Mouse (Mus musculus): ENCODE measurements at regions not wholly inside any gene's neighbourhood (a gene's known extent, or its start where the extent isn't known, plus 50 kb on each side); places are given as distances from the start of the nearest gene placed in this dataset.
"Not testable (repeated sequence)": the region's sequence is repeated elsewhere in the genome, so short reads cannot be mapped to it uniquely, and the experiment has no call there.

DNA sequence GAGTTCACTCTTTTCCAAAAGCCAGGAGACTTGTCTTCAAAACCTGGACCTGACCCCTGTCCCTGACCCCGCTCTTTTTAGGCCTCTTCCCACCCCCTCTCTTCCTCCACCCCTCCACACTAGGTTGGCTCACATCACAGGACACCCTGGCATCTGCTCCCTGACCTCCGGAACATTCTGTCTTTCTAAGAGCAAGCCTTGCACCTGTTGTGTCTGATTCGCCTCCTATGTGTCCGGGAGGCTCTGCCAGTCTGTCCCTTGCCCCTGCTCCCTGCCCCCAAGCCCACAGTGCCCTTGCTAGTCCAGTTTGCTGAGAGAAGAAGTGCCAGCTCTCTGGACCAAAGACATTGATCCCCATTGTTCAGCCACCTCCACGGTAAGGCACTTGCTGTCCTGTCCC lies 138.3 kb upstream of the Ajap1 start:
- DNase-seq, result no peak

DNA sequence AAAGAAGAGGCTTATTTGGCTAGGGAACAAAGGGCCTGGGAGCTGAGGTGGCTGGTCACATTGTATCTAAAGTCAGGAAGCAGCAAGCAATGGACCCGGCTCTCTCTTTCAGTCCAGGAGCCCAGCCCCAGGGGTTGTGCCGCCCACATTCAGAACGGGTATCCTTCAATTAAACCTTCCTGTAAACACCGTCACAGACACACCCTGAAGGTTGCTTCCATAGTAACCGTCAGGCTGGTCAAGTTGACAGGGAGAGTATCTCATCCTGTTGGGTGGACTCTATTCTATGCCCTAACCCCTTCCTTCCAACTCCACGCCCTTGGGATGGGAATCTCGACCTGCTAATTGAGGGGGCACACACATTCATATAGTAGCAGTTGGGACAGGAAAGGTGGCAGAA lies 148.6 kb upstream of the Ajap1 start:
- DNase-seq, result no peak

DNA sequence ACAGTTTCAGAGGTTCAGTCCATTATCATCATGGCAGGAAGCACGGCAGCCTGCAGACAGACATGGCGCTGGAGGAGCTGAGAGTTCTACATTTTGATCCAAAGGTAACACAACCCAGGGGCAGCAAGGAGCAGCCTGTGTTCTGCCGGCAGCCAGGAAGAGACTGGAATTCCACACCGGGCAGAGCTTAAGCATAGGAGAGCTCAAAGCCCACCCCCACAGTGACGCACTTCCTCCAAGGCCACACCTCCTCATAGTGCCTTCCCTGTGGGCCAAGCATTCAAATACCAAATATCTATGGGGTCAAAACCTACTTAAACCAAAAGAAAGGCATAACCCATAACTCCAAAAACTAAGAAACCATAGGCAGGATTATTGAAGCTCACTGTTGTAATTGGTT lies 149.4 kb upstream of the Ajap1 start:
- no peak for DNase-seq

DNA sequence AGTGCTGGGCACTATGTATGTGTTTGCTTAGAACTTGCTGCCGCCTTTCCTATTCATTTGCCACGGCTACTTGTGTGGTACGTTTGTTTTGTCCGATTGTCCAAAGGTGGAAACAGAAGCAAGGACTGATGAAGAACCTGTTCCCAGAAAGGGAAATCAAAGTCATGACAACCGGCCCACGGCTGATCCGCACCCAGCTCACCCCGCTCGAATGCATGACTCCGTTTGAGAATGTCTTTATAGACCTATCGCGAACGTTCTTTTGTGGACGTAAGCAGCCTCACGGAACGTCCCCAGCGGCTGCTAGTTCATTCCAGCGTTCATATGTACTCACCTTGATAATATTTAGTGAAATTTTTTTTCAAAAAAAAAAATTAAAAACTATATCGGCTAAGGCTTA lies 149.9 kb upstream of the Ajap1 start:
- no peak for DNase-seq

DNA sequence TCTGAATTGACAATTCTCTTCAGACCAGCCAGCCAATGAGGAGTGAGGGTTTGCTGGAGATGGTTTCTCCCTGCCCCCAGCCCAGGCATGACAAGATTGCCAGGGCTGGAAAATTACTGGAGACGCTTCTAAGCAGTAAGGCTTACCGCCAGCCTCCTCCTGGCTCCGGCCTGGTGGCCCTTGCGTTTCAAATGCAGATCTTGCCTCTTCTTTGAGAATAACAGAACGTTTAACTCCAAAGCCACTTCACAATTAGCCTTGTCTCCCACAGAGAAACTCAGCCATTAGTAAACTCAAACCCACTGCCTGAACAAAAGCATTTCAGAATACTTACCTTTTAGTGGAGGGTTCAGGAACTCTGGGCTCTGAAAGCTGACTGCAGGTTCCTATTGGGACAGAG lies 150.6 kb upstream of the Ajap1 start:
- no peak for DNase-seq

DNA sequence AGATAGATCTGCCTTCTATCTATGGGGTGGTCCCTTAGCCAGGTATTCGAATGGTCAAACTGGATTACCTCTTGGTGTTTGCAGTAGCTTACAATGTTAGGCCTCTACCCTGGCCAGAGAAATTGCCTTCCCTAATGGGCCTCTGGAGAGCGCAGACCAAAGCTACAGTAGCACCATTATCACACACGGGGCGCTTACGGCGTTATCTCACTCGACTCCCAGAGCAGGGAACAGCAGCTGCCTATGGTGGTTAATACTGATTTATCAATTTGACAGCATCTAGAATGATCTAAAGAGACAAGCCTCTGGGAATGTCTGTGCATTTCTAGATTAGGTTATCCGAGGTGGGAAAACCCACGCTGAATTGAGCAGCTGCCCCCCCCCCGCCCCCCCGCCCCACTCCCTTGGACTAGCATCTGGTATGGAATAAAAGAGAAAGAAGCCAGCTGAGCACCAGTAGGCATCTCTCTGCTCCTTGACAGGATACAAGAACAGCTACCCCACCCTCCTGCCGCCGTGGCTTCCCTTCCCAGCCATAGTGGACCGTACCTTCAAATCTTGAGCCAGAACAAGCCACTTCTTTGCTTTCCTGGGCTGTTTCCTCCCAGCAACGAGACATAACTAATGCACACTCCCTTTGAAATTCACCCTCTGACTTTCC lies 151.7 kb upstream of the Ajap1 start:
- DNase-seq, result no peak

DNA sequence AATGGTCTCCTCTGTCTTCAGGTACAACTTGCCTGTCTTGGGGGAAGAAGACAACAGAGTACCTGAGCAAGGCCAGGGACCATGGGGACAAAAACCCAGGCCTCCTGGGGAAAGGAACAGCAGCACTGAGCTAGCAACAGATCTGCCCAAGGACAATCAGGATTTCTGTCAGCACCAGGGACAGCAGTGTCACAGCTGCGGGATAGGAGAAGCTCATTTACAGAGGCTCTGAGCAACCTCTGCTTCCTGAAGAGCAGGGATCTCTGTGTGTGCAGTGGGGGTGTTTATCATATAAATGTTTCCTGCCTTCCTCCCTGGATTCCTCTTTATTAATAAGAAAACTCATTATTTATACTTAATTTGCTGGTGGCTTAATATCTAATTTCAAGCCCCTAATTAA lies 155.4 kb upstream of the Ajap1 start:
- no peak for DNase-seq

DNA sequence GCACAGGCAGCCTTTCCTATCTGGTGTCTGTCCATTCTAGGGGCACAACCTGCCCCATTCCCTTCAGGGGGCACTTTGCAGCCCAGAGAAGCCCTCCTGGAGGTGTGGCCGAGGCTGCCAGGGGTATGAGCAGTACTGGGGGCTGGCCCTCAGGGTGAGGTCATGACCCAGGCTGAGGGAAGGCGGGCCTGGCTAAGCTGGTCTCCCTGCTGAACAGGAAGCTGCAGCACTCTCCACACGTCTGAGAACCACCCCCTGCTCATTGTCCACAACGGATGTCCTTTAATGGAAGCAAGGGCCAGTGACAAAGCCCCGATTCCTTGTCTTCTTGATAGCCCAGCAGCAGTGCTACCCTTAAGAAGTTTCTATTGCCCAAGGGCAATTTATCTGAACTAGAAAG lies 169.2 kb upstream of the Ajap1 start:
- no peak for DNase-seq

DNA sequence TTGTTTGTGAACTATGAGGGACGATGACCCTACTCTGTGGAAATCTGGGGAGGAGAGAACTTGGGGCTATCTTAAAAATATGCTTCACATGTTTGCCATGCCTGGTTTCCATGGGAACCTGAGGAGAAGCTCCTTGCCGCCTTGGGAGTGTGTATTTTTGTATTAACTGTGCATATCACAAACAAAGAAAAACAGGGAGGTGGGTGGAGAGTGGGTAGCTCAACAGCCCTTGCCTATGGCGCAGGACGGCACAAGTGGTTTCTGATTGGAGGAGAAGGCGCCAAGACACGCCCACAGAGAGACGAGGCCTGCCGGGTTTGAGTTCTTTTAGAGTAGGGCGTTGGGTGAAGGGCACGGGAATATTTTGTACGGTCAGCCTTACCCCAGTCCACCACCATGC lies 170.2 kb upstream of the Ajap1 start:
- no peak for DNase-seq

DNA sequence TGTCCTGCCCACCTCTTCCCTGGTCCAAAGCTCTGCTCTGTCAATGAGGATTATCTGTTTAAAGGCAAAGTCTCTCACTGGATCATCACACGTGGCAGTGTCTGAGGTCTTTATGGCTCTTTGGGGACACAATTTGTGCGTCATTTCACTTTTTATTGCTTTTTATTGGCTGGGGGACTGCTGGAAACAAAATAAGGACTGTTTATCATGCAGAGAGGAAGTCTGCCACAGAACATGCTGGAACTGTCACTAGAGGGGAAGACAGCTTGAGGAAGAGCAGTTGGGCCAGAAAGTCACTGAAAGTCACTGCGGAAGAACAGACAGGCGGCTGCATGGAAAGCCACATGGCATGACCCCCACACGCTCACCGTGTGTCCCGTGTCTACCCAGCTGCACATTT lies 180.1 kb upstream of the Ajap1 start:
- no peak for DNase-seq

DNA sequence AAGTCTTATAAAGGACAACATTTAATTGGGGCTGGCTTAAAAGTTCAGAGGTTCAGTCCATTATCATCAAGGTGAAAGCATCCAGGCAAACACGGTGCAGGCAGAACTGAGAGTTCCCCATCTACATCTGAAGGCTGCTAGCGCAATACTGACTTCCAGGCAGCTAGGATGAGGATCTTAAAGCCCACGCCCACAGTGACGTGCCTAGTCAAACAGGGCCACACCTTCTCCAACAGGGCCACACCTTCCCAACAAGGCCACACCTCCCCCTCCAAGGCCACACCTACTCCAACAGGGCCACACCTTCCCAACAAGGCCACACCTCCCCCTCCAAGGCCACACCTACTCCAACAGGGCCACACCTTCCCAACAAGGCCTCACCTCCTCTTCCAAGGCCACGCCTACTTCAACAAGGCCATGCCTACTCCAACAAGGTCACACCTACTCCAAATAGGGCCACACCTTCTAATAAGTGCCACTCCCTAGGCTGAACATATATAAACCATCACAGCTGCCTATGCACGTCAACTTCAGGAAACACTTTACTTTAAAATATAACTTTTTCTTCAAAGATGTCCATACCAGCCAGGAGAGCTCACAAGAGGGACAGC lies 184.1 kb upstream of the Ajap1 start:
- not testable (repeated sequence) for DNase-seq

DNA sequence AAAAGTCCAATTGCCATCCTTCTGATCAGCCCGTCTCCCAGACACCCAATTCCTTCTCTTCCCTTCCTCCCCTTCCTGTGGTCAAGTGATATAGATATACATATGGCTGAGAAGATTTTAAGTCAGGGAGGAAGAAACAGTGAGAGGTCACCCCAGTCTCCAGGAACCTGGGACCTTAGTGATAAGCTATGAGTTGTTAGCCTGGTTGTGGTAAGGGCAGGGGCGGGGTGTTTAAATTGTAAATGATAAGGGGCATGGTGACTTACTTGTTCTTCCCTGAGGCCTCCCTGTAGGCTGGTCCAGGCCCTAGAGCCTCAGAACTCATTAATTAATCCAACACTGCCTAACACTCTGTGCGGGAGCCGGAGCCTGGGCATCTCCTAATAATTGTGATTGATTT lies 186.5 kb upstream of the Ajap1 start:
- no peak for DNase-seq

DNA sequence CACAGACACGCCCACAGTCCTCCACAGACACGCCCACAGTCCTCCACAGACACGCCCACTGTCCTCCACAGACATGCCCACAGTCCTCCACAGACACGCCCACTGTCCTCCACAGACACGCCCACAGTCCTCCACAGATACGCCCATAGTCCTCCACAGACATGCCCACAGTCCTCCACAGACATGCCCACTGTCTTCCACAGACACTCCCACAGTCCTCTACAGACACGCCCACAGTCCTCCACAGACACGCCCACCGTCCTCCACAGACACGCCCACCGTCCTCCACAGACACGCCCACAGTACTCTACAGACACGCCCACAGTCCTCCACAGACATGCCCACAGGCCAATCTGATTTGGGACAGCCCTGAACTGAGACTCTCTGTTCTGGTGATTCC lies 187.6 kb upstream of the Ajap1 start:
- DNase-seq, result no peak

DNA sequence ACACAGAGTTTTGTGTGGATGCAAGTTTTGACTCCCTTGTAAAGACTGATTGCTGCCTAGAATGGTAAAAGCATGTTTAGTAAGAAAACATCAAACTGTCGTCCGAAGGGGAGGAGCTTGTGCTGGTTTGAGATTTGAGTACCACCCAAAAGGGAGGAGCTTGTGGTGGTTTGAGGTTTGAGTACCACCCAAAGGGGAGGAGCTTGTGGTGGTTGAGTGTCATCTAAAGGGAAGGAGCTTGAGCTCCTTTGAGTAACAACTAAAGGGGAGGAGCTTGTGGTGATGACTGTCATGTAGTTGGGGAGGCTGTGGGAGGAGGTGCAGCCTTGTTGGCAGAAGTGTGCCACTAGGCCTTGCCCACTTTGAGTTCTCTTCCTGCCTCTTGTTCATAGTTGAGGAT lies 192.8 kb upstream of the Ajap1 start:
- DNase-seq, result no peak

DNA sequence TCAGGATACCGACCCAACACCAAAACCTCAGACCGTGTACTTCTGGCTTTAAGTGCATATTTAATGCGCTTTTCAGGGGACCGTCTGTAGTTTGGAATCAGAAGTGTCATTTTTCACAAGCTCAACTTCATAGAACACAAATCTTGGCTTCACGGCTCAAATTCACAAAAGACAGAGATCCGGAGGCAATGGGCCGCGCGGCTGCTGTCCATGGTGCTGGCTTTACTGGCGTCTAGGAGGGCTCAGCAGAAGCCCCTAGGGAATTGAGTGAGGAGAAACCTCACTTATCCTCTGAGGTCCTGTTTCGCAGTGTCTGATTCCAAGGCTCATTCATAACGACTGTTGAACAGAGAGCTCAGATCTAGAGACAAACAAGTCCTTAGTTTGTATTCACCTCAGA lies 196.5 kb upstream of the Ajap1 start:
- DNase-seq, result no peak

DNA sequence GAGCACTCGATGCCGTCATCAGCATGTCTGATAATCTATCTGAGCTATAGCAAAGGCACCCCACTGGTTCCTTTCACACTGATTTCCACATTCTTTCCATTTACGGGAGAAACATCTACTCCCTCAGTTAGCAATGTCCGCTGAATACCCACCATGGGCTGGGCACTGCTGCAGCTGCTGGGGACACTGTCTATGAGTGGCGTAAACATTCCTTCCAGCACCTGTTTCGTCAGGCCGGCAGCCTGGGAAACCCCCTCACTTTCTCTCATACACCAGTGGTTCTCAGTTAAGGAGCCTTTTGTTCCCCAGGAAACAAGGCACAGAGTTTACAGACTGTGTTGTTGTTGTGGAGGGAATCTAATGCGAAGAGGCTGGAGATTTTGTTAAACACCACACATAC lies 205.8 kb upstream of the Ajap1 start:
- no peak for DNase-seq

DNA sequence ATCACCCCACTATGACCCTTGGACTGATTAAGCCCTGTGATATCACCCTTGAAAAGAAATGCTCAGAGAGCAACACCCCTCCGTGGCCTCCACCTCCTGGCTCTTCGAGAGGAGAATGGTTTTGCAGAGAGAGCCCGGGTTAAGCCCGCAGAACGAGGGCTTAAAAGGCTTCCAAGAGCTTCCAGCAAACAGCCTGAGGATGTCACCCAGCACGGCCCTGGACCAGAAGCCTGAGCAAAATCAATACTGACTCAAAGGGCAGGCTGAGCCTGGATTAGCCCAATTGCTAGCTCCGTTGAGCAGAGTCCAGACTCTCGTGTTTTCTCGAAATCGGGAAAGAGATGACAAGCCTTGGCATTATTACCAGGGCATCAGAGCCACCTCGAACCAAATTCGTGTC lies 211.3 kb upstream of the Ajap1 start:
- no peak for DNase-seq

DNA sequence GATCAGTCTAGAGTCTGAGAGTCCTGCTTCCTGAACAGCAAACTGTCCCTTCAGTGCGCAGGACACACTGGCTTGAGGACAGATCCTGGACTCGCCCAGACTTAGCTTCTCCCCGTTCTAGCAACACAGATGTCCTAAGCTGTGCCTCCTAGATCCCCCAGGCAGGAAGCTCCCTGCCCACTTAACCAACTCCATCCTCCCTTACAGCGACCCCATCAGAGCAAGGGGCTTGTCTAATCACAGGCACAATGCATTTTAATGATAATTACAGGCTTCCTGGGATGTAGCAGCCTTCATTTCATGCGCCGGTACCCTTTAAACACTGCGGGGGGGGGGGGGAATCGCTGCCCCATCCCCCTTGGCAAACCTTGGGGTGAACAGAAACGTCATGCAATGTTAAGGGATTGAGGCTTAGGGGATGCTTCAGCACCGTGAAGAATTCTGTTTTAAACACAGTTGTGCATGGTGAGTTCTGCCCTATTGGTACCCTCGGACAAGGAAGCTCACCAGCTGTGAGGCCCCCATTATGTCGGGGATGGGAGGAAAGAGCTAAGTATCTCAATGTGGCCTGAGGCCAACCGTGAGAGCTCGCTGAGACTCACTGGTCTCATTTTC lies 213.9 kb upstream of the Ajap1 start:
- DNase-seq, result no peak

DNA sequence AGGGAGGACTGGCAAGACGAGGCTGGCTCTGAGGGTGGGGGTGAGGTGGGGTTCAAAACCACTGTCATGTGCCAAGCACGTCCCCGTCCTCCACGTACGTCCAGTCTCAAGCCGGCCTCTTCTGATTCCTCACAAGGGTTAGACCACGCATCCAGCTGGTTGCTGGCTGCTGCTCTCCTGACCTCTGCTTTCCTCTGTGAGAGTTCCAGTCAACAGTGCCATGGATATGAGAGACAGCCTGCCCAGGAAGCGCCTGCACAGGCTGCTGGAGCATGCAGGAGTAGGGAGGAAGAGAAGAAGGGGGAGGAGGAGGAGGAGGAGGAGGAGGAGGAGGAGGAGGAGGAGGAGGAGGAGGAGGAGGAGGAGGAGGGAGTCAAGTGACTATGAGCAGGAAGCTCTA lies 224.6 kb upstream of the Ajap1 start:
- no peak for DNase-seq

DNA sequence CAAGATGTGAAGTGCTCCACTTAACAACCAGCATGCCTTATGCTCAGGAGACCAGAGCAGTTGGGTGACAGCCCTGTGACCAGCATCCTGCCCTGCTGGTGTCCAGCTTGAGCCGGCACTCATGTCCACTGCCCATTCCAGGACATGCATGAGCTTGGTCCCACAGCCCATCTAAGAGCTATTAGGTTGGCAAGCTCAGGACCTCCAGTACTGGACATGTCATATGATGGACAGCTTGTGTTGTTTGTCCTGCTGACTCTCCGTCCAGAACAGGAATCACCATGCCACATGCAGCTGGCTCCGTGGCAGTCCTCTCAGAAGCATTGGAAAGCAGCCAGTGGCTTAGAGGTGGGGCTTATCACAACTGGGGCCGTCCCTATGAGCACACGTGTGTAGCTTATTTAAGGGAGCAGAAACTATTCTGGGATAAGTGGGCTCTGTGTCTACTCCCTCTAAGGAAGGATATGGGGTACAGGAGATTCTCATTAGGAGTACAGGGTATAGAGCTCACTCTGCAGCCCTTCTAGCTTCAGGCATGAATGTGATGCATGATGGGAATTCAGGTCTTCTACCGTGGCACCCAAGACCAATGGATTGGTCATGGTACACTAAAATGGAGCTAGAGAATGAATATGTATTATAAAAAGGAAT lies 232.5 kb upstream of the Ajap1 start:
- no peak for DNase-seq

DNA sequence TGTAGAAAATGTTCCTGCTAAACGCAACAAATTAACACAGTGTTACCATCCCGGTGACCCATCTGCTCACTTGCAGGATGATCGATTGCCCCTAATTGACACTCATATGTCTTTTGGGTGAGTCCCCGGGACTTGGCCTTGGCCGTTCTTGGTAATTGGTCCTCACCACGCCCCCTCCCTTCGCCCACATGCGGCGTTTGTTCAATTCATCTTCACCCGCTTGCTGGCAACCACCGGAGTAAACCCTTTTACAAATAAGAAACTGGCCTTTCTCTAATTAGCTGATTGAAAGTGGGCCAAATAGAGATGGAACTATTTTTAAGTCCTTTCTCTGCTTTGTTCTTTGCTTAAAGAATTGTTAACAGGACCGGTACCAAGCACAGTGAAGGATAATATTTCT lies 234.7 kb upstream of the Ajap1 start:
- DNase-seq, result no peak

DNA sequence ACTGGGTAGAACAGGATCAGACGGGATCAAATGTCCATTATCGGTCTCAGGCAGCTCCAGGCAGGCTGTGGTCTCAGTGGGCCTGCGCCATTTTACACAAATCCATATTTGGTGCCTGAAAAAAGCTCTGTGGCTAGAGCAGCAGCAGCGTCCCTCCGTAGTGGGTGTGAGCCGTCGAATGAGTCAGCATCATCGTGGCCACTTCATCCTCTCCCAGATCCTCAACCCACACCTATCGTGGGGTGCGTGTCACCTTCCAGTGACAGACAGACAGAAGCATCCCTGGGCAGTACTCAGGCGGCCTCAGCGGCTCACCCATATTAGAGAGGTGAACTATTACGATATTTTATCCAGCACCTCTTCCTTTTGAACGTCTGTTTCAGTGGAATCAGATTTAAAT lies 233.0 kb upstream of the A430005L14Rik start:
- DNase-seq, result no peak

DNA sequence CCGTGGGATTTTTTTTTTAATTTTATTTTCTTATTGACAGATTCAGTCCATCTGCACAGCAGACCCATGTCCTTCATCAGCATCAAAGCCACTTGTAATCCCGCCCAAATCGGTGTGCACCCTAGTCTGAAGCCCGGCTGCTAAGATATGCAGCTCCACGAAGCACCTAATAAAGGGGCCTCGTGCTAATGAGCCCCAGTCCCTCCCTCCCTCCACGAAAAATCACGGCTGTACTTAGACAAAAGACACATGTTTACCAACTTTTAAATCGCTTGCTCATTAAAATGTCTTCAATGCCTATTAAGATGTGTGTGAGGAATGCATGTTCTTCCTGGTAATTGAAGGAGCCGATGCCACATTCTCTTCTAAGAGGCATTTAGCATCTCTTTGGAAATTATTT lies 229.8 kb upstream of the A430005L14Rik start:
- no peak for DNase-seq

DNA sequence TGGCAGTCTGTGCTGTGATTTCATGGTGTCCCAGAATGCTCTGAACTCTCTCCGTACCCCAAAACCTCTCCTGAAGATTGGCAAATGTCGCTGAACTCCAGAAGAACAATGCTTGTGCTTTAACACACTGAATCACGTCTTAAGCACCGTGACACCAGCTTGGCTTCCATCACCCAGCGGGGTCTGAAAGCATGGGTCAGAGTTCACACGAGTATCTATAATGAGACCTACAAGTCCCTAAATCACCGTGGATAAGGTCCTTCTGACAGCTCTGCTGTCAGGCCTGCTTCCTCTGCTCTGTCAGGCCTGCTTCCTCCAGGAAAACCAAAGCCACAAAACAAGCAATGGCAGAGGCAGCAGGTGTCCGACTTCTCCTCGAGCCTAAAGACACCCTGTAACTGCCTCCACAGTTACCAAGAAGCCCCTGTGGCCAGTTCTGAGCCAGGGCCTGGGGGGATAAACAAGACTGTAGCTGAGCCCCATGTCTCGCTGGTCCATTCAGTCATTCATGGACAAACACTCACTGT lies 229.1 kb upstream of the A430005L14Rik start:
- DNase-seq, result no peak

Data from cerebellum, adult 18-20 months (tissue).